Mouse (Mus musculus) kidney, adult 2 months (tissue): Measurements from ENCODE around the gene Col1a2.

Experiments used
- CTCF ChIP-seq: fragments of 200-500 bp; conservative IDR thresholded peaks from 2 replicates; pipeline ENCODE4 v1.5.1; 2011; ENCODE audit warnings: low read depth, mild to moderate bottlenecking, control low read depth, low read length, moderate library complexity, mixed read lengths; ENCODE audit not compliant: insufficient read depth, insufficient read length
- POLR2A ChIP-seq: fragments of 200-500 bp; IDR thresholded peaks from one replicate; pipeline ENCODE4 v1.6.1; 2011; ENCODE audit warnings: low read depth, low read length, control low read depth

DNA sequence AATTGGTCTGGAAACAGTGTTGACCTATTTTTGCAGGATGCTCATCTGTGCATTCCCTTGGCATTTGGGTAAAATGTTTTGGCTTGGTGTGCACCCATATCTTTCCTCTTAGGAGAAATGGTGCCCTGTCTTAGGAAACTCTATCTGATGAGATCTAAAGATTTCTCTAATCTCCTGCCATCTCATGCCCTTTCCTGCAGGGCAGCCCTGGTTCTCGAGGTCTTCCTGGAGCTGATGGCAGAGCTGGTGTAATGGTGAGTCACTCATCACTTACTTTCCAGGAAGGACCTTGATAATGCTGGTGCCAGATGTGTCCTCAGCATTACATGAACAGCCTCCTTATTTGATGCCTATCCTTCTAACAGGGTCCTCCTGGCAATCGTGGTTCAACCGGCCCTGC lies 16.4 kb downstream of the Col1a2 start:
- no peak for TF ChIP-seq CTCF
- TF ChIP-seq POLR2A = no peak
